Mouse (Mus musculus): ENCODE results near the gene Ndufb4. TPM values are rescaled to one million over a fixed set of nuclear protein-coding genes. Genes with fewer than 3 reads are reported as not detected.

Ndufb4 gene
- total and polyA plus RNA-seq, 2 experiments from 2014 or later = 31.3 to 99.2 TPM

DNA sequence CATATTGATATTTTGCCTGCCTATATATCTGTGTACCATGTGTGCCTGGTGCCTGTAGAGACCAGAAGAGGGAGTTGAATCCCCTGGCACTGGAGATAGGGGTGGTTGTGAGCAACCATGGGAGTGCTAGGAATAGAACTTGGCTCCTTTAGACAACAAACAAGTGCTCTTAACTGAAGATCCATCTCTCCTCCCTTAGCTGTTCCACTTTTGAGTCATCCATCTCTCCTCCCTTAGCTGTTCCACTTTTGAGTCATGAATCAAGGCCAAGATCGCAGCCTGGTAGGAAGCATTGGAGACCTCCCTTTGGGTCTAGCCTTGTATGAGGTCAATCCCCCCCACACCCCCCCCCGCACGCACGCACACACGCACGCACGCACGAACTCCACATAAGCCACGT, 39.7 kb downstream of the Ndufb4 start:
- H3K9ac ChIP-seq (replicated peaks; ENCODE audit: low read length) = no peak overlapping the region
- H3K27me3 ChIP-seq (ENCODE audit: insufficient read depth, low read length) = no peaks in the 10 kb centered on the region
- no peak overlapping the region for H3K27ac ChIP-seq
- peaks cover 7% of the 10 kb centered on the region for H3K4me1 ChIP-seq (ENCODE audit: insufficient read depth, low read length)
- no peak for TF ChIP-seq CTCF (IDR thresholded peaks at IDR 0.05; ENCODE audit: low read depth)
- WGBS = 90% methylated on average over 9 of the region's 9 CpGs
- no peak overlapping the region for H3K4me3 ChIP-seq (ENCODE audit: low read length)
- H3K36me3 ChIP-seq (ENCODE audit: insufficient read depth, low read length) = no peaks in the 10 kb centered on the region
- ATAC-seq (no peak), DNase-seq (ENCODE audit: low spot score) (no peak)
- no peak overlapping the region for H3K4me2 ChIP-seq (ENCODE audit: low read depth, low read length)
- H3K9me3 ChIP-seq (ENCODE audit: low read length) = no peaks in the 10 kb centered on the region

GRCm38 (mm10) chr16:37612013-37612412, 42.2 kb downstream of the Ndufb4 start:
- no peak for TF ChIP-seq CTCF (IDR thresholded peaks at IDR 0.05; ENCODE audit: low read depth)
- H3K27me3 ChIP-seq (ENCODE audit: insufficient read depth, low read length) = no peaks in the 10 kb centered on the region
- H3K27ac ChIP-seq = no peak overlapping the region
- ATAC-seq = no peak
- no peak overlapping the region for H3K9ac ChIP-seq (replicated peaks; ENCODE audit: low read length)
- no peaks in the 10 kb centered on the region; the same call in 1 of the 2 replicates for H3K4me1 ChIP-seq (ENCODE audit: insufficient read depth, low read length)
- H3K36me3 ChIP-seq (ENCODE audit: insufficient read depth, low read length) = no peaks in the 10 kb centered on the region
- 92% methylated on average over 5 of the region's 5 CpGs for WGBS
- no peaks in the 10 kb centered on the region for H3K9me3 ChIP-seq (ENCODE audit: low read length)
- H3K4me2 ChIP-seq (ENCODE audit: low read depth, low read length) = no peak overlapping the region
- H3K4me3 ChIP-seq (ENCODE audit: low read length) = no peak overlapping the region
- no peak for DNase-seq (ENCODE audit: low spot score)

DNA sequence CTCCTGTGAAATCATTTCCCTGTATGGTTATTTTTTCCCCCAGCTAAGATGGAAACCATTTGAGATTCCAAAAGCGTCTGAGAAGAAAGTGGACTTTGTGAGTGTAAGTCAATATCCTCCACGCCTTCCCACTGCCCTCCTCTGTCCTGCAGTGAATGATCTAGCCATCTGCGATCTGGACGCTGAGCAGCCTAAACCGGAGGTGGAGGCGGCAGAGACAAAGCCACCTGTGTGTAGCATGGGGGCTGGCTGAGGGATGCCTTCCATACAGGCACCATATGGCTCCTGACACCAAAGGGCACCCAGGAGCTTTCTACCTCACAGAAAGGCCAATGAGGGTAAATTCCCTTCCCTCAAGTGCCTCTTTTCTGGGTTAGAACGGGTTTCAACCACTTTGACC, 43.2 kb downstream of the Ndufb4 start:
- TF ChIP-seq CTCF (IDR thresholded peaks at IDR 0.05; ENCODE audit: low read depth) = no peak
- DNase-seq (ENCODE audit: low spot score) = no peak
- no peak for ATAC-seq
- no peak overlapping the region for H3K4me3 ChIP-seq (ENCODE audit: low read length)
- 81% methylated on average over 7 of the region's 7 CpGs for WGBS
- H3K27ac ChIP-seq = no peak overlapping the region
- no peak overlapping the region for H3K9ac ChIP-seq (replicated peaks; ENCODE audit: low read length)
- no peaks in the 10 kb centered on the region; the same call in 1 of the 2 replicates for H3K4me1 ChIP-seq (ENCODE audit: insufficient read depth, low read length)
- no peak overlapping the region for H3K4me2 ChIP-seq (ENCODE audit: low read depth, low read length)
- H3K9me3 ChIP-seq (ENCODE audit: low read length) = no peaks in the 10 kb centered on the region
- H3K36me3 ChIP-seq (ENCODE audit: insufficient read depth, low read length) = no peaks in the 10 kb centered on the region
- H3K27me3 ChIP-seq (ENCODE audit: insufficient read depth, low read length) = no peaks in the 10 kb centered on the region

DNA sequence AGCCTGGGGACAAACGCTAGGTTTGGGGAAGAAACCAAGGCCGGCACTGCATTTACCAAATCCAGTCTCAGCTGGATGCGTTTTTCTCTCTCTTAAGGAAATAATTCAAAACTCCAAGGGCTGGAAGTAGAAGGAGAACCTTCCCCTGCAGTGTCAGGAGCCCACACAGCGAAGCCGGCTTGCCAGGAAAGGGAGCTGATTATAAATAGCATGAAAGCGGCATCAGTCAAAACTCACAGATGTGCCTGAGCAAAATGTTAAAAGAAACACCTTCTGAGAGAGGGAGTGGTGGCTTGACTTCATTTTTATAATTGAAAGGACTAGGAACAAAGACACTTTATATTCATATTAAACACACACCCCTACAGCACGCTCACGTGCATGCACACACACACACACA, 43.9 kb downstream of the Ndufb4 start:
- H3K4me2 ChIP-seq (ENCODE audit: low read depth, low read length) = no peak overlapping the region
- H3K9ac ChIP-seq (replicated peaks; ENCODE audit: low read length) = no peak overlapping the region
- no peak overlapping the region for H3K27ac ChIP-seq
- TF ChIP-seq CTCF (IDR thresholded peaks at IDR 0.05; ENCODE audit: low read depth) = no peak
- H3K9me3 ChIP-seq (ENCODE audit: low read length) = no peaks in the 10 kb centered on the region
- ATAC-seq = no peak
- 67% methylated on average over 8 of the region's 8 CpGs for WGBS
- no peaks in the 10 kb centered on the region; the same call in 1 of the 2 replicates for H3K4me1 ChIP-seq (ENCODE audit: insufficient read depth, low read length)
- H3K4me3 ChIP-seq (ENCODE audit: low read length) = no peak overlapping the region
- DNase-seq (ENCODE audit: low spot score) = no peak
- H3K36me3 ChIP-seq (ENCODE audit: insufficient read depth, low read length) = no peaks in the 10 kb centered on the region
- no peaks in the 10 kb centered on the region for H3K27me3 ChIP-seq (ENCODE audit: insufficient read depth, low read length)

DNA sequence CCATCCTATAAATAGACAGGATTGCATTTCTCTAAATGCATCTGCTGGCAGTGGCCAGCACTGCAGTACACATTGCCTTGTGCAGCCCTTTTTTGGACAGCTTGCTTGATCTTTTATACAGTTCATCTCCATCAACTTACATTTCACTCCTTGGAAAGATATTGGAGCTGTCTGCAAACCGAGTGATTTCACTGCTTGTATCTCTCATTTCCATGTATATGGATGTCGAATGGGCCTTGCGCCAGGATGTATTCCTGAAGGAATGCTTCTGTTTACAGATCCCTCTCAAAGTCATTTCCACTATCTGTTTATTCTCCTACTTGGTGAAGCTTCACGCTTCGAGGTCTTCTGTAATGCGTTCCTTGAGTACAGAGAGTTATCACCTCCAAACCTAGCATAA, 50.0 kb downstream of the Ndufb4 start:
- Histone ChIP-seq H3K4me1 (ENCODE audit: insufficient read depth, low read length) (no peaks in the 10 kb centered on the region), H3K4me3 (ENCODE audit: low read length) (no peak overlapping the region), H3K27ac (no peak overlapping the region), H3K36me3 (ENCODE audit: insufficient read depth, low read length) (no peaks in the 10 kb centered on the region), H3K9me3 (ENCODE audit: low read length) (no peaks in the 10 kb centered on the region), H3K9ac (replicated peaks; ENCODE audit: low read length) (no peak overlapping the region), H3K27me3 (ENCODE audit: insufficient read depth, low read length) (no peaks in the 10 kb centered on the region), H3K4me2 (ENCODE audit: low read depth, low read length) (no peak overlapping the region)
- no peak for ATAC-seq
- no peak for DNase-seq (ENCODE audit: low spot score)
- no peak for TF ChIP-seq CTCF (IDR thresholded peaks at IDR 0.05; ENCODE audit: low read depth)
- WGBS = 81% methylated on average over 6 of the region's 6 CpGs

- Histone ChIP-seq H3K27ac (no peak overlapping the region), H3K27me3 (ENCODE audit: insufficient read depth, low read length) (no peaks in the 10 kb centered on the region), H3K36me3 (ENCODE audit: insufficient read depth, low read length) (no peaks in the 10 kb centered on the region), H3K9me3 (ENCODE audit: low read length) (no peaks in the 10 kb centered on the region), H3K4me1 (ENCODE audit: insufficient read depth, low read length) (no peaks in the 10 kb centered on the region), H3K4me3 (ENCODE audit: low read length) (no peak overlapping the region), H3K4me2 (ENCODE audit: low read depth, low read length) (no peak overlapping the region), H3K9ac (replicated peaks; ENCODE audit: low read length) (no peak overlapping the region)
- ATAC-seq = no peak
- DNase-seq (ENCODE audit: low spot score) = no peak
- WGBS = 93% methylated on average over 1 of the region's 1 CpGs
- TF ChIP-seq CTCF (IDR thresholded peaks at IDR 0.05; ENCODE audit: low read depth) = no peak
Observed at GRCm38 (mm10) chr16:37603431-37603830, 50.8 kb downstream of the Ndufb4 start.

GRCm38 (mm10) chr16:37599326-37599725, 54.9 kb downstream of the Ndufb4 start:
- H3K4me1 ChIP-seq (ENCODE audit: insufficient read depth, low read length) = no peaks in the 10 kb centered on the region
- ATAC-seq = no peak
- no peaks in the 10 kb centered on the region for H3K27me3 ChIP-seq (ENCODE audit: insufficient read depth, low read length)
- 72% methylated on average over 3 of the region's 3 CpGs for WGBS
- no peak for TF ChIP-seq CTCF (IDR thresholded peaks at IDR 0.05; ENCODE audit: low read depth)
- no peak overlapping the region for H3K9ac ChIP-seq (replicated peaks; ENCODE audit: low read length)
- H3K36me3 ChIP-seq (ENCODE audit: insufficient read depth, low read length) = no peaks in the 10 kb centered on the region
- no peak overlapping the region for H3K4me3 ChIP-seq (ENCODE audit: low read length)
- no peak overlapping the region for H3K4me2 ChIP-seq (ENCODE audit: low read depth, low read length)
- H3K9me3 ChIP-seq (ENCODE audit: low read length) = no peaks in the 10 kb centered on the region
- no peak for DNase-seq (ENCODE audit: low spot score)
- H3K27ac ChIP-seq = no peak overlapping the region
